Mouse (Mus musculus) spleen, postnatal 14 days (tissue): ENCODE results near the gene Ehd1.
A peak's percentile ranks its signal among the peaks of the same experiment; 100 is the strongest.

Experiments
- DNase-seq, 2 experiments: peaks; one replicate each; pipeline ENCODE4 v3.0.0; 2021 to 2022; ENCODE audit warnings: low spot score in 2 of 2

Gene Ehd1

GRCm38 (mm10) chr19:6333761-6334595 lies 57.5 kb downstream of the Ehd1 start:
- DNase-seq: no peak

DNA sequence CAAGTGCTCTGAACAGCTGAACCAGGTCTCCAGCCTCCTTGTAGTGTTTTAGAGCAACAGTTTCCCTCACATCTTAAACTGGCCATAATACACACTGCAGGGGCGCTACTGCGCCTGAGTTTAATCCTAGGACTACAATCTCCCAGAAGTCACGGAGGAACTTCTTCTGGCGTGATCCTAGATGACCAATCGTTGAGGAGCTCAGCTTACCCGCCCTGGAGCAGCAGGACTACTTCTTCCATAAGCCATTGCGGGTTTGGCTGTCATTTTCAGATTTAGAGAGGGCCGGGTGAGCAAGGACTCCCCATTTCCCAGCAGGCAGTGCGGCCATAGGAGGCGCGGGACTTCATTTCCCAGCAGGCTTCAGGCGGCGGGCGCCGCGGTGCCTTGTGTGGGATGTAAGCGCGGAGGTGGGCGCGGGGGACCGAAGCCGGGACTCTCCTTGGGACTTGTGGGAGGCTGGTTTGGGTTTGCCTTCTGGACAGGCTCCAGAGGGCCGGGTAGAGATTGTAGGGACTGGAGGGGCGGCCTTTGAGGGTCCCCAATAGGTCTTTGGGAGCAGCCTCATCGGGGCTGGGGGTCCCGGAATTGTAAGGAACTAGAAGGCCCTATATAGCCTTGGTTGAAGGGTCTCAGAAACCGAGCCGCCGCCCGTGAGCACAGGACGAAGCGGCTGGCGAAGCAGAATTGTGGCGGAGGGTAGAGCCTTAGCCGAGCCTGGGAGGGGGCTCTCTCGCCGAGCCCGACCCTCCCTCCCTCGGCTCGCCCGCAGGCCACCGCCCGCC lies 58.3 kb downstream of the Ehd1 start, which contains the start of gene Men1:
Gene Men1, plus strand, starts transcription at position 307 of the 785 bp plus-strand sequence.
- peak; percentile 79 to 84 for DNase-seq

- DNase-seq: peak in 1 of 2 experiments; percentile 25
Measured at GRCm38 (mm10) chr19:6335458-6335827, 58.9 kb downstream of the Ehd1 start.

DNA sequence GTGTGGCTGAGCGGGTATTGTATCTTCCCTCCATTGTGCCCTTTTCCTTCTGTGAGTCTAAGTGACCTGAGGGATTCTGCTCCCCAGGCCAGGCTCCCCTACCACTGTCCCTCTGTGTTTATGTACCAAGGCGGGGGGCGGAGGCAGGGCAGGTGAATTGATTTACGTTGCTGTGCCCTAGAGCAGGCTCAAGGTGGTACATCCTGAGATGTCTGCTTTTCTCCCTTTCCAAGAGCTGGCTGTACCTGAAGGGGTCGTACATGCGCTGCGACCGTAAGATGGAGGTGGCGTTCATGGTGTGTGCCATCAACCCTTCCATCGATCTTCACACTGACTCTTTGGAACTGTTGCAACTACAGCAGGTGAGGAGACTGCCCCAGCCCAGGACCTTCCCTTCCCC lies 60.4 kb downstream of the Ehd1 start:
- no peak for DNase-seq

- no peak for DNase-seq
Measured at GRCm38 (mm10) chr19:6338171-6338570, 61.6 kb downstream of the Ehd1 start.

GRCm38 (mm10) chr19:6338716-6339115 lies 62.2 kb downstream of the Ehd1 start:
- no peak for DNase-seq

GRCm38 (mm10) chr19:6339191-6339590 lies 62.7 kb downstream of the Ehd1 start:
- DNase-seq: no peak

- peak; percentile 58 to 71 for DNase-seq
Measured at GRCm38 (mm10) chr19:6339890-6340504, 63.5 kb downstream of the Ehd1 start.

- peak; percentile 84 to 88 for DNase-seq
Measured at GRCm38 (mm10) chr19:6340524-6341452, 64.3 kb downstream of the Ehd1 start, which contains the start of gene Map4k2. TSS of gene Map4k2 (plus strand) at chr19:6341135.

- no peak for DNase-seq
Measured at GRCm38 (mm10) chr19:6341453-6342077, 65.0 kb downstream of the Ehd1 start.

DNA sequence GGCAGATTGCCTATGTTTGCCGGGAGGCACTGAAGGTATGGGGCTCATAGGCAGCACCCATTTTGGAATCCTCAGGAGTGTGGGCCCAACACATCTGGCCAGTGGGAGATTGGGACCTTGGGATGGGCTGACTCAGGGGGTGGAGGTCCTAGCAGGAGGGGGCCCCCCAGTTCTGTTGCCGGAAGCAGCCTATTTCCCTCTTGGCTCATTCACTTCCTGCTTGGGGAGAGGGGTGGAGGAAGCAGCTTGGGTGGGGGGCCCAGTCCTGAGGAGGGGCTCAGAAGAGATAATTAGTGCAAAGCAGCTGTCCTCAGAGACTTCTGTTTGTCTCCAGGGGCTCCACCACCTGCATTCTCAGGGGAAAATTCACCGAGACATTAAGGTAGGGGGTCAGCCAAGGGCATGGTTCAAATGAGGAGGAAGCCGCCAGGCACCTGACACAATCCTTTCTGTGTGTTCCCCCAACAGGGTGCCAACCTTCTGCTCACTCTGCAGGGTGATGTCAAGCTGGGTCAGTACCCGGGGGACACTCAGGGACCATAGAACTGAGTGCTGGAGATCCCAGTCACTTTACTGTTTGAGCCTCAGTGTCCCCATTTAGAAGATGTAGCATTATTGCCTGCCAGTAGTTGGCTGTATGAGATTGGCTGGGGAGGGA lies 65.9 kb downstream of the Ehd1 start:
- DNase-seq: no peak

- no peak for DNase-seq
Measured at GRCm38 (mm10) chr19:6343066-6343925, 66.8 kb downstream of the Ehd1 start.

DNA sequence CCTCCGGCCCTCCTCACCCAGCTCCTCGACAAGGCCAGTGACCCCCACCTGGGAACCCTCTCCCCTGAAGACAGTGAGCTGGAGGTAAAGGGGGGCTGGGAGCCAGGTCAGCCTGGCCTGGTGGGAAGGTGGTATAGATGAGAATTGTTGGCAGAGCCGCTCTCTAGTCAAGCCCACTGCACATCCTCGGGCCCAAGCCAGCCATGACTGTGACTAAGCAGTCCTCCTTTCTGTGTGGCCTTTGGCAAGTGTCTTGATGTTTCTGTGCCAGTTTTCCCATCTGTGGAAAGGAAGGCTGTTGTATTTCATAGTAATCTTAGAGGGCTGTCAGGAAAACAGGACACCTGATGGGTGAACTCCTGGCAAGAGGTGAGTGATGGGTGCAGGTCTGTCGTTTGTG lies 67.5 kb downstream of the Ehd1 start:
- no peak for DNase-seq

DNA sequence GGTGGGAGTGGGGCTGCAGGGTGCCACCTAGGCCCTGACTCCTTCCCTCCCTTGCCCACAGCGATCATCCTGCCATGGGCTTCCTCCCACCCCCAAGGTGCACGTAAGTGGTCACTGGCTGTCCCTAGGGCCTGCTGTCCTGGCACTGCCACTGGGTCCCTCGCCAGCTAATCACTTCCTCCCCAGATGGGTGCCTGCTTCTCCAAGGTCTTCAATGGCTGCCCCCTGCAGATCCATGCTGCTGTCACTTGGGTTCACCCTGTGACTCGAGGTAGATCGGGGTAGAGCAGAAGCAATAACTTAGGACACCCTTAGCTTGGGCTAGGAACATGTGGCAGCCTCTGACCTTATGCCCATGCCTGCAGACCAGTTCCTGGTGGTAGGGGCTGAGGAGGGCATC lies 69.5 kb downstream of the Ehd1 start:
- DNase-seq: no peak

GRCm38 (mm10) chr19:6346661-6347060 lies 70.1 kb downstream of the Ehd1 start:
- no peak for DNase-seq

GRCm38 (mm10) chr19:6347615-6348014 lies 71.1 kb downstream of the Ehd1 start:
- no peak for DNase-seq

DNA sequence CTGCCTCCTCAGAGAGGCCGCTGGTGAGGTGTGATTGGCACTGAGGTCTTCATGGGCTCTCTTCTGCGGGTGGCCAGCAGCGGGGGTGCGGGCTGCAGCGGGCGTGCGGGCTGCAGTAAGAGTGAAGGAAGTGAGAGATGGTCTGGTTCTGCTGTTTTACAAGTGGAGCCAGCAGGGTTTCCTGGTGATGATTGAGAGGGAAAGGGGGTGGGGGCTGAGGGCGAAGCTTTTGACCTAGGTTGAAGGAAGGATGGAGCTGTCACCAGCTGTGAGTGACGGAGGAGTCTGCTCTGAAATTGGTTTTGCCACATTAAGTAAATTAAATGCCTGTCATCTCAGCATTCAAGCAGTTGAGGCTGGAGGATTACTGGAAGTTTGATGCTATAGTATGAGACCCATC lies 72.2 kb downstream of the Ehd1 start:
- no peak for DNase-seq

DNA sequence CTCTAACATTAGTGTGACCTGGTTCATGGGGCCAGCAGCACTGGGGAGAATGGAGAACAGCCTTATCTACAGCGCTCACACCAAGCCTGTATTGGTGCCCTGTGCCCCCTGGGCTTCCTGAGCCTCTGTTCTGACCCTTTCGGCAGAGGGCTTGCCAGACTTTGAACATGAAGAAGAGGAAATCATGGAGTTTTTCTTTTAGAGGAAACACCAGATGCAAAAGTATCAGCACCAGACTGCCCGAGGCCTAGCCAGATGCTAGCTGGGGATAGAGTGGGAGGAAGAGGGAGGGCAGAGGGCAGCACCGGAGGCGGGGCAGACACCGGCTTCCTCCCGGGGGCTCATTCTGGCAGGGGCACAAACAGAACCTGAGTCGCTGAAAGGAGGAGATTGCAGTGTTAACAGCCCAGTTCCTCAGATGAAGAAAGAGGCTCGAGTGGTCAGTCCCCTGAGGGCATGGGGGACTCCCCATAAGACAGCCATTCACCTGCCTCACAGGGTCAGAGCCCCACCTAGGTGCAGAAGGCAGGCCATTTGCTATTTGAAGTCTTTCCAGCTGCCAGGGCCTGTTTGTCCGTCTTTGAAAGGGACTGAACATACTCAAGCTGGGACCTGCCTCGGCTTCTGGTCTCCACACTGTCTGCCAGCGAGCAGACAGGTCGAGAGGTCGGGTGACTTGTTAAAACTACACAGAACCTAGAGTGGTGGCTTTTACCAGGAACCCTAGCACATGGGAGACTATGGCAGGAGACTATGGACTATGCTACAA lies 72.9 kb downstream of the Ehd1 start:
- no peak for DNase-seq
